Mouse (Mus musculus) MEL (cell line): ENCODE results near the gene Pitpnb. TPM values are rescaled to one million over a fixed set of nuclear protein-coding genes. Genes with fewer than 3 reads are reported as not detected.

Experiments used
- DNase-seq: peaks from one replicate; pipeline ENCODE4 v3.0.0; 2011; ENCODE audit warnings: low read depth, low spot score
- H3K27ac ChIP-seq: 2 replicates; pipeline ENCODE4 v1.5.1; 2012; ENCODE audit warnings: low read depth, mild to moderate bottlenecking, control low read depth, low read length, moderate library complexity; ENCODE audit not compliant: control insufficient read depth
- H3K27me3 ChIP-seq, 2 experiments: fragments of 150-350 bp in 1 of 2; sonication (generic) in 1 of 2; 2 replicates each; pipeline ENCODE4 v1.6.1; 2012; ENCODE audit warnings: low read length in 2 of 2, mild to moderate bottlenecking in 2 of 2, improper control_type of control experiment in 1 of 2, moderate library complexity in 1 of 2; ENCODE audit not compliant: insufficient read depth in 2 of 2, control insufficient read depth in 1 of 2
- H3K36me3 ChIP-seq, 2 experiments: 2 replicates each; pipeline ENCODE4 v1.6.1; 2012 to 2014; ENCODE audit warnings: low read length in 2 of 2, improper control_type of control experiment in 1 of 2, inconsistent platforms in 1 of 2, mild to moderate bottlenecking in 1 of 2; ENCODE audit not compliant: insufficient read depth in 2 of 2, control insufficient read depth in 1 of 2
- H3K4me1 ChIP-seq, 2 experiments: fragments of 150-350 bp in 1 of 2; sonication (generic) in 1 of 2; 2 replicates each; pipeline ENCODE4 v1.6.1; 2012; ENCODE audit warnings: low read length in 2 of 2, improper control_type of control experiment in 1 of 2, mild to moderate bottlenecking in 1 of 2; ENCODE audit not compliant: insufficient read depth in 2 of 2, control insufficient read depth in 1 of 2
- H3K4me3 ChIP-seq, 2 experiments: fragments of 150-350 bp in 1 of 2; sonication (generic) in 1 of 2; 2 replicates each; pipeline ENCODE4 v1.5.1; 2012; ENCODE audit warnings: low read depth in 2 of 2, low read length in 2 of 2, mild to moderate bottlenecking in 2 of 2, moderate library complexity in 2 of 2, control low read depth in 1 of 2, improper control_type of control experiment in 1 of 2; ENCODE audit not compliant: control insufficient read depth in 1 of 2, insufficient read depth in 1 of 2
- H3K79me2 ChIP-seq: 2 replicates; pipeline ENCODE4 v1.6.1; 2012; ENCODE audit warnings: mild to moderate bottlenecking, low read length, moderate library complexity; ENCODE audit not compliant: control insufficient read depth, poor library complexity, insufficient read depth
- H3K9ac ChIP-seq: 2 replicates; pipeline ENCODE4 v1.6.1; 2012; ENCODE audit warnings: low read depth, mild to moderate bottlenecking, control low read depth, low read length, moderate library complexity; ENCODE audit not compliant: control insufficient read depth, poor library complexity, severe bottlenecking
- H3K9me3 ChIP-seq: fragments of 150-350 bp; sonication (generic); replicated peaks from 2 replicates; pipeline ENCODE4 v1.6.1; 2012; ENCODE audit warnings: mild to moderate bottlenecking, low read length, improper control_type of control experiment, moderate library complexity; ENCODE audit not compliant: insufficient read depth
- BHLHE40 ChIP-seq: IDR thresholded peaks from 2 replicates; pipeline ENCODE4 v1.6.1; 2012; ENCODE audit warnings: low read depth, mild to moderate bottlenecking, inconsistent platforms, low read length, improper control_type of control experiment, borderline replicate concordance
- CHD1 ChIP-seq: IDR thresholded peaks from 2 replicates; pipeline ENCODE4 v1.6.1; 2012; ENCODE audit warnings: low read depth, mild to moderate bottlenecking, inconsistent platforms, low read length, improper control_type of control experiment
- CHD2 ChIP-seq: IDR thresholded peaks from 2 replicates; pipeline ENCODE4 v1.6.1; 2011; ENCODE audit warnings: low read length, improper control_type of control experiment
- ETS1 ChIP-seq: IDR thresholded peaks from 2 replicates; pipeline ENCODE4 v1.6.1; 2012; ENCODE audit warnings: low read depth, mild to moderate bottlenecking, inconsistent platforms, low read length, improper control_type of control experiment, moderate library complexity
- HCFC1 ChIP-seq: IDR thresholded peaks from 2 replicates; pipeline ENCODE4 v1.6.1; 2012; ENCODE audit warnings: low read depth, mild to moderate bottlenecking, inconsistent platforms, low read length, improper control_type of control experiment, moderate library complexity
- KAT2A ChIP-seq: conservative IDR thresholded peaks from 2 replicates; pipeline ENCODE4 v1.6.1; 2012; ENCODE audit warnings: low read depth, low read length, improper control_type of control experiment, inconsistent platforms
- MEF2A ChIP-seq: IDR thresholded peaks from 2 replicates; pipeline ENCODE4 v1.6.1; 2014; ENCODE audit warnings: low read depth, mild to moderate bottlenecking, inconsistent platforms, low read length, improper control_type of control experiment; ENCODE audit not compliant: poor library complexity, insufficient replicate concordance, severe bottlenecking; ENCODE audit errors: extremely low read depth
- MXI1 ChIP-seq: IDR thresholded peaks from 2 replicates; pipeline ENCODE4 v1.6.1; 2011; ENCODE audit warnings: mild to moderate bottlenecking, low read depth, low read length, improper control_type of control experiment
- MYB ChIP-seq: IDR thresholded peaks from 2 replicates; pipeline ENCODE4 v1.6.1; 2011; ENCODE audit warnings: mild to moderate bottlenecking, low read depth, low read length, improper control_type of control experiment
- POLR2AphosphoS2 ChIP-seq: IDR thresholded peaks from 2 replicates; pipeline ENCODE4 v1.6.1; 2011; ENCODE audit warnings: low read length, improper control_type of control experiment
- POLR2AphosphoS5 ChIP-seq: IDR thresholded peaks from 2 replicates; pipeline ENCODE4 v1.6.1; 2012; ENCODE audit warnings: low read depth, borderline replicate concordance, mild to moderate bottlenecking, inconsistent platforms, low read length, moderate library complexity, mixed read lengths
- RAD21 ChIP-seq: IDR thresholded peaks from 2 replicates; pipeline ENCODE4 v1.6.1; 2011; ENCODE audit warnings: mild to moderate bottlenecking, low read depth, low read length, improper control_type of control experiment
- SIN3A ChIP-seq: IDR thresholded peaks from 2 replicates; pipeline ENCODE4 v1.6.1; 2012; ENCODE audit warnings: low read length, improper control_type of control experiment, inconsistent platforms
- TBP ChIP-seq: IDR thresholded peaks from 2 replicates; pipeline ENCODE4 v1.8.0; 2011; ENCODE audit warnings: low read depth, low read length, improper control_type of control experiment
- TCF12 ChIP-seq: IDR thresholded peaks from 2 replicates; pipeline ENCODE4 v1.6.1; 2014; ENCODE audit warnings: low read depth, mild to moderate bottlenecking, inconsistent platforms, low read length, improper control_type of control experiment, moderate library complexity
- USF1 ChIP-seq: IDR thresholded peaks from 2 replicates; pipeline ENCODE4 v1.6.1; 2014; ENCODE audit warnings: low read depth, mild to moderate bottlenecking, inconsistent platforms, low read length, improper control_type of control experiment, moderate library complexity
- ZC3H11A ChIP-seq: IDR thresholded peaks from 2 replicates; pipeline ENCODE4 v1.6.1; 2012; ENCODE audit warnings: low read depth, mild to moderate bottlenecking, inconsistent platforms, low read length, improper control_type of control experiment
- ZKSCAN1 ChIP-seq: IDR thresholded peaks from 2 replicates; pipeline ENCODE4 v1.6.1; 2012; ENCODE audit warnings: low read depth, mild to moderate bottlenecking, inconsistent platforms, low read length, improper control_type of control experiment, moderate library complexity
- ZNF384 ChIP-seq: IDR thresholded peaks from 2 replicates; pipeline ENCODE4 v1.6.1; 2012; ENCODE audit warnings: low read depth, mild to moderate bottlenecking, inconsistent platforms, low read length, improper control_type of control experiment
- polyA plus RNA-seq, 2 experiments: library from polyadenylated mRNA; stranded (reverse) in 1 of 2; unstranded in 1 of 2; fragments of >175 nt in 1 of 2; fragments of >200 nt in 1 of 2; gene quantifications; 2 replicates each; pipeline versions ENCODE4 v1.2.1 to v1.2.4; 2012; ENCODE audit warnings: low replicate concordance in 2 of 2, low read depth in 1 of 2; ENCODE audit not compliant: insufficient read length in 2 of 2, insufficient read depth in 1 of 2, missing spikeins in 1 of 2
- total RNA-seq: library from RNA; depleted of rRNA; stranded (reverse); fragments of 300-350 nt; gene quantifications from 2 replicates; pipeline ENCODE4 v1.2.3, GENCODE M21; 2012

Gene Pitpnb
- total and polyA plus RNA-seq, 3 experiments = 21.8 to 111 (median 88.5) TPM

- no peaks in the 10 kb centered on the region for H3K9me3 ChIP-seq
Observed at GRCm38 (mm10) chr5:111419121-111419881, 88.7 kb downstream of the Pitpnb start.

GRCm38 (mm10) chr5:111420011-111420691 lies 89.6 kb downstream of the Pitpnb start:
- no peak for DNase-seq
- H3K9me3 ChIP-seq = no peaks in the 10 kb centered on the region
- no peak overlapping the region for H3K4me3 ChIP-seq

More at GRCm38 (mm10) chr5:111419121-111419881, 88.7 kb downstream of the Pitpnb start:
- no peaks in the 10 kb centered on the region for H3K4me1 ChIP-seq
- no peaks in the 10 kb centered on the region for H3K79me2 ChIP-seq
- no peak overlapping the region for H3K27ac ChIP-seq
- no peak overlapping the region for H3K9ac ChIP-seq
- H3K4me3 ChIP-seq = no peak overlapping the region
- TF ChIP-seq KAT2A (no peak), HCFC1 (no peak), TCF12 (no peak), TBP (no peak), BHLHE40 (no peak), POLR2AphosphoS5 (no peak), SIN3A (no peak), USF1 (no peak), POLR2AphosphoS2 (no peak), MEF2A (no peak), ETS1 (no peak), MXI1 (no peak), MYB (no peak), ZNF384 (no peak), CHD2 (no peak), ZC3H11A (no peak)
- no peak for DNase-seq
- H3K27me3 ChIP-seq = no peaks in the 10 kb centered on the region
- H3K36me3 ChIP-seq = no peaks in the 10 kb centered on the region

More at GRCm38 (mm10) chr5:111420011-111420691, 89.6 kb downstream of the Pitpnb start:
- no peak overlapping the region for H3K27ac ChIP-seq
- no peak for TF ChIP-seq CHD1
- no peak for TF ChIP-seq RAD21
- no peak for TF ChIP-seq ZKSCAN1
- no peak overlapping the region for H3K9ac ChIP-seq
- H3K36me3 ChIP-seq = no peaks in the 10 kb centered on the region
- no peaks in the 10 kb centered on the region for H3K4me1 ChIP-seq
- no peaks in the 10 kb centered on the region for H3K79me2 ChIP-seq
- H3K27me3 ChIP-seq = no peaks in the 10 kb centered on the region
